Mouse (Mus musculus): Measurements from ENCODE around the gene Fgfr2.

The Fgfr2 gene

GRCm38 (mm10) chr7:132816528-132816927 lies 306.6 kb downstream of the Fgfr2 start:
- DNase-seq (ENCODE audit: low spot score), result no peak

GRCm38 (mm10) chr7:132815081-132815480 lies 308.1 kb downstream of the Fgfr2 start:
- no peak for DNase-seq (ENCODE audit: low spot score)

- DNase-seq (ENCODE audit: low spot score), result no peak
Observed at GRCm38 (mm10) chr7:132814089-132814450, 309.1 kb downstream of the Fgfr2 start.

DNA sequence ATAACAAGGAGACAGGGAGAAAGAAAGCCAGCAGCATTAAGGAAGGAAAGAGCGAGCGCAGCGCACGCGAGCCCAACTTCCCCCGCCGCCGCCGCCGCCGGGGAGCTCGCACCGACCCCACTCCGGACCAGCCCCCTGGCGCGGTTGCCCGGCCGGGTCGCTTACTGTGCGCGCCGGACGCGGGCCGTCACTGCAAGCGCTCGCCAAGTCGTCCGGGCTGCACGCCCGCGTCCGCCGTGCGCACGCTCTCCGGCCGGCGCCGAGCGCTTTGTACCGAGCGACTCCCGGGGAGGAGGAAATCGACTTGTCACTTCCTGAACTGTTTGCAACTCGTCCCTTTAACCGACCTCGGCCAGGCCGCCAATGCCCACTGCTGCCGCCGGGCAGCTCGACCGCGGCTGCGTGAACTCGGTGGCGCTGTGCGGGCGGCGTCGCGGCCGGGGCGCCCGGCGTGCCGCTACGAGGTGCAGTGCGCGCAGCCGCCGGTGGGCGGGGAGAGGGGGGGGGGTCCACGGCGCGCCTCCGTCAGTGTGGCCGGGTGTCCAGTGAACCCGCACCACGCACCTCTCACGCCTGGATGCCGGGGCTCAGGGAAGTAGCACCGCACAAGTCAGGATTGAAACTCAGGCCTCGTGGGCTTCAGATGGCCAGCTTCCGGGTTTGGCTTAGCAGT lies 309.6 kb downstream of the Fgfr2 start, which contains the start of gene Fam53b:
TSS of gene Fam53b (minus strand) at position 471 of the 673 bp plus-strand sequence.
- peak; percentile 58 for DNase-seq (ENCODE audit: low spot score)

DNA sequence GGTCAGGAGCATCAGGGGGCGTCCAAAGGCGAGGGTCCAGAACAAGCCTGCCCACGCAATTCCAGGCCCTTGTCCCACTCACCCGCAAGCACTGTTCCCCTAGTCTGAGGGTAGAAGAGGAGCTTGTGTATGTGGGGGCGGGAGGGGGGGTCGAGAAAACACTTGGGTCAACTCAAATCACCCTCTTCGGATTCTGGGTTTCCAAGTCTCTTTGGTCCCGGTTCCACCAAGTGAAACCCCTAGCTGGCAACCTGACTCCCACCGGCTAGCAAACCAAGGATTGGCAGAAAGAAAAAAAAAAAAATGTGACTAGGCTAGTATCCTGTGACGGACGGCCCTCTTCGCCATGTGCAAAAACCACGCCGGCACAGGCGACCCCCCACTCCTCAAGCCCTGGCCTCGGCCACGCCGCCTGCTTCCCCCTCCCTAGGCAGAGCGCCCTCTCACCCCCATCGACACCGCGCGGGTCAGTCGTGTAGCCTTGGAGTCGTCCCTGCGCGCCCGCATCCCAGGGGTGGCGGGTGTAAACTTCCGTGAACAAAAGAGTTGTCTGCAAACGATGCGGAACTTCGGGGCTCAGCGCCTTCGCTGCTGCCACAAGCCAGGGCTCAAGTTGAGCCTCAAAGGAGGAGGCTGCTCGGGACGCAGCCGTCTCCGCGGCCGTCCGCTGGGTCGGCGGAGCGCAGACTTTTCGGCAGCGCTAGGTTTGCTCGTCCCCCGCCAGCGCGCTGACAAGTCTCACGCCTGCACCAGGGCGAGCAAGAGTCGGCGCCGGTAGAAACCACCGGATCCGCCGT lies 310.3 kb downstream of the Fgfr2 start:
- DNase-seq (ENCODE audit: low spot score), result no peak

- DNase-seq (ENCODE audit: low spot score), result no peak
Observed at GRCm38 (mm10) chr7:132811716-132812618, 311.2 kb downstream of the Fgfr2 start.

DNA sequence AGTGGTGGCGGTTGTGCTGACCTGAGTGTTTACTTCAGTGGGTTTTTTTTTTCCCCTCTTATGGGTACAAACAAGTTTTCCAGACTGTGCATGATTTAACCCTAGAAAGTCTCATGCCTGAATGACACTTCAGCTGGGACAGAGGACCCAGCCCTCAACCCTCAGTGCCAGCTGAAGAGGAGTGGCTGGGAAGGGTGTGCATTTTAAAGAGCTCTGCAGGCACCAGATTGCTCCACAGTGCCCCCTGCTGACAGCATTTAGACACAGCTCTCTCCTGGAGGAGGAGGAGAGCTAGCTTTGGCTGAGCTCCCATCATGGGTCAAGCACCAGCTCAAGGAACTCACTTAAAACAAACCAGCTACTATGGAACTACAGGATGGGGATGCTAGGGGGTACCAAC lies 312.3 kb downstream of the Fgfr2 start:
- peak; percentile 89 for DNase-seq (ENCODE audit: low spot score)

DNA sequence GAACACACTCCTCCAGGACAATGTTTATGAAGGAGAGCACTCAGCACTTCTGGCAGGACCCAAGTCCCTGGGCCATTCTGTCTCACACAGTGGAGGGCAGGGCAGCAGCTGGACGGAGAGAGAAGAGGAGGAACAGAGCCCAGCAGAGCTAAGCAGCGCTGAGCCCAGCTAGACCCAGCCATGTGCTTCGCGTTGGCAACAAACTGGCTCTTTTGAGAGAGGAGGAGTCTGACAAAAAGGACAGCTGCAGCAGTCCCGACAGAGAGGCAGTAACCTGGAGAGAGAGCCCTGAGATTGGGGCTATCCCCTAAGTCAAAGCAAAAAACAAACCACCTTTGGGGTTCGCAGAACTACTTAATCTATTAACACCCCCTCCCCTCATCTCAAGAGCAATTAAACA lies 312.8 kb downstream of the Fgfr2 start:
- DNase-seq (ENCODE audit: low spot score), result no peak

- DNase-seq (ENCODE audit: low spot score), result no peak
Observed at GRCm38 (mm10) chr7:132809721-132810120, 313.4 kb downstream of the Fgfr2 start.

DNA sequence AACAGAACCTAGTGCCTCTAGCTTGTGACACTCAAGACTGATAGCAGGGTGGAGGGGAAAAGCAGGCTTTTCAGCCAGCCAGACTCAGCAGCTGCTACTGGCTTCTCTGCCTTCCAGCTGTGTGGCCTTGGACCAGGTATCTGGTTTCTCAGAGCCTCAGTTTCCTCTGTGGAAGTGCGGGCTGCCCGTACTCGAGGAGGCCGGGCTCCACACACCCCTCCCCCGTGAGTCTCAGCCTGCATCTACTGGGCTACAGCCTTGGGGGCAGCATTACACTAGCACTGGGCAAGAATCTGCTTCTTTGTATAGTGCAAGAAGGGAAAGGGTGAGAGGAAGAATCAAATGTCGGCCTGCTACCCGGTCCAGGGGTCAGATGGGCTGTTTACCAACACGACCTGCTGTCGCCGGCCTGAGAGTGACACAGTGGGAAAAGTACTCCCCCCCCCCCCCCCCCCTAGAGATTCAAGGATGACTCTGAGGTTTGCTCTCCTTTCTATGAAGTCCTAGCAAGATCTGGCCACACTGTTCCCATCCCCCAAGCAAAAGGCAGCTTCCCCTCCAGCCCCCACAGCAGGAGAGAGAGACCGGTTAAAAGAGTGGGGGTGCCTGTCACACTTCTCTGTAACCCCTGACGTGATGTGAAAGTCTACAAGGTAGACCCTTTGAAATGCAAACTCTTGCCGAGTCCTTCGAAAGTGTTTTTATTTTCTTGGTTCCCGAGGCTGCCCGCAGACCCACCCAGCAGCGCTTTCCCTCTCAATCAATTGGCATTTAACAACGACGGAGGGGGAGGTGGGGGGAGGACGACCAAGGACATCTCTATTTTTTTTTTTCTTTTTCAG lies 314.1 kb downstream of the Fgfr2 start:
- DNase-seq (ENCODE audit: low spot score), result no peak

DNA sequence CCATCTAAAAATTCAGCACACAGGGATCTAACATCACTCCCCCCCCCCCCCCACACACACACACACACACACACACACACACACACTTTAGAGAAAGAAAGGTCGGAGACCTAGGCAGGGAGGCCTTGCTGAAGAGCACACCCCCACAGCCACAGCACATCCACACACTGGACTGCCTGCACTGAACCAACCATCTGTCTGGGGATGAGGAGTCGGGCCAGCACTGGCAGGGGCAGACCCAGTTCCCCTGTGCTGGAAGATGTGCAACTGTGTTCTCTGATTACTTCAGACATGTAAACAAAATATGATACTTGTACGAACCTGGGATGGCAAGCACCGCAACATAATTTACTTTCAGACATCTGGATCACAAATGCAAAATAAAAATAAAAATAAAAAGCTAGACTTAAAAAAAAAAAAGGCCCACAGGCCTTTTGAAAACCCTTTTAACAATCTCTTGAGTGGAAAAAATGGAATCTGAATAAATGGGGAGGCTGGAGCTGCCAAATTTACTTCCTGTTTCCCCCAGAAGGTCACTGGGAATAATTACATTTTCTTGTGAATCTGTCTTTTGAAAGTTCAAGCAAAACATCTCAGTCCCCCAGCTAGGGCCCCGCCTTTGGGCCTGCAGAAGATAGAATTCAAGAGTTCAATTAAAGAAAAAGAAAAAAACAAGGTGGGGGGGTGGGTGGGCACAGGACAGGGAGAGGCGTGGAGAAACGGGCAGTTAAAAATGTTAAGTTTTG lies 314.9 kb downstream of the Fgfr2 start:
- DNase-seq (ENCODE audit: low spot score), result no peak

DNA sequence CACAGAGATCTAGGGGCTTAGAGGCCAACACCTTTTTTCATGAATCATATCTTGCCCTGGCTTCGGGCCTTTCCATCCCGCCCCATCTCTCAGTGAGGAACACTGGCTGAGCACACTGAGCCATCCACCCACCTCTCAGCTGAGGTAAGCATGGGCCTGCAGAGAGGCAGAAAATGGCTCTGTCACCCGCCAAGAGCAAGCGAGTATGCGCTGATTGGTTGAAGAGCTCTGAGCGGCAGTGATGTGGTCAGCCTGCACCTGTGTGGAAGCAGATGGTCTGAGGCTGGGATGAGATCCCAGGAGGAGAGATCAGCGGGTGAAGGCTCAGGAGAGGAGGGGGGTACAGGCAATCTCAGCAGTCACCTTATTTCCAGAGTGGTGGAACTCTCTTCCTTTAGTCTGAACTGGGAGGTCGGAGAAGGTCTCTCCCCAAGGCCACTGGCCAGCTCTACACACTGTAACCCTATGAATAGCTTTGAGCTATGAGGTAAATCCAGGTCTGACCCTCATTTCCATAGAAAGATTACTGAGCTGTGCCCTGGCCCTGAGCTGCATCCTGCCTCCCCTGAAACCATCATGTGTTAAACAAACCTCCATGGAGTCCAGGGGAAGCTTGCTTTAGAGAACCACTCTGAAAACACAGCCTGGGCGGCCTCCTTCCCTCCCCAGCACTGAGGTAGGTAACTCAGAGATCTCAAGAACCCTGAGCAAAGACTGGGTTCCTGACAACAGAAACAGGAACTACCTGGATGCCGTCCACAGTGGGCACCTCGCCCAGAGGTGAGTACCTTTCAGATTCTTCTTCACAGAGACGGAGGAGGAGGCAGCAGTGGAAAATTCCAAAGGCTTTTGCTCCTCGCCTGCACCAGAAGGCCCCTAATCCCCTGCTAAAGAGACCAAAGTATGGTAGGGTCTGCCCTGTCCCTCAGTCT lies 316.0 kb downstream of the Fgfr2 start:
- no peak for DNase-seq (ENCODE audit: low spot score)

DNA sequence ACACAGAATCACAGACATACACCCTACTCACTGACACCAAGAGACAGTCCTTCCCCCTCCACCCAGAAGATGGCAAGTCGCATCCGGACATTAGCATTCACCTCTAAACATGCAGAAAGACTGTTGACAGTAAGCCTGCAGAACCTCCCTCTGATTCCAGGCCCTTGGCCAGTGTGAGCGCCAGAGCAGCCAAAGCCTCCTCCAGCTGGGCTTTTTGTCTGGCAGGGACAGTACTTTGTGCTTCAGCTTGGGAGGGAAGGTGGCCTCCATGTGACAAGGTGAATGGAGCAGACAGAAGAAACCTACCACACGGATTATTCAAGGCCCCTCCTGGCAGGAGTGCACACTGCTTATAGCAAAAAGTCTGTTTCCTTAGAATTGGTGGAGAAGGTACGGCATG lies 316.9 kb downstream of the Fgfr2 start:
- no peak for DNase-seq (ENCODE audit: low spot score)

- no peak for DNase-seq (ENCODE audit: low spot score)
Observed at GRCm38 (mm10) chr7:132804951-132805350, 318.2 kb downstream of the Fgfr2 start.

DNA sequence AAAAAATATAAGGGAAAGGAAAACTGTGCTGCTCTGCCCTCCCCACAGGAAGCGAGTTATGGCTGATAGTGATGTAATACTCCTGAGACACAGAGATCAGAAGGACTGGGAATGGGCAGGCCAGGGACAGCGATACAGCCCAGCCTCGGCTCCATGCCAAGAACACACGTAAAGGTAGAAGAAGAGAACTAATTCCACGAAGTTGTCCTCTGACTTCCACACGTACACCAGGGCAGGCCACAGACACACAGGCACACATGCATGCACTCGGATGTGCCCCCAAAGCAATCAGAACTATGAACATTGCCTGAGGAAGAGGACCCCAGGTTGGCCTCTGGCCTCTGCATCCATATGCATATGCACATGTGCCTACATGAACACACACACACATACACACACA lies 318.7 kb downstream of the Fgfr2 start:
- no peak for DNase-seq (ENCODE audit: low spot score)

DNA sequence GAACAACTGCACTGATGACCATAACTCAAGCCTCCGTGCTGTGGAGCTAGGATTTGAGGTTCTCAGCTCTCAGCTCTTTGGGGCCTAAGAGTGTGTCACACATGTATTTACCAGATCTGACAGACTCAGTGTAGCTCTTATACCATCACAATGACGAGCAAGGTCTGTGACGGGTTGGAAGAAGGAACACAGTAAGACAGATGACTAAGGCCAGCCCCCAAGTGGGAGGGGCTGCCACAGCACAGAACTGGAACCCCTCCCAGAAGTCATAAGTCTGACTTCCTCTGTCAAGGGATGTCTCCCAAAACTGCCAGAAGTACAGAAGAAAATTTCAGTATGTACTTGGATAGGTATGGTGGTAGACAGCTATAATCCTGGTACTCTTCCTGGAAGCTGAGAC lies 319.2 kb downstream of the Fgfr2 start:
- DNase-seq (ENCODE audit: low spot score), result no peak

GRCm38 (mm10) chr7:132803336-132803735 lies 319.8 kb downstream of the Fgfr2 start:
- no peak for DNase-seq (ENCODE audit: low spot score)

- no peak for DNase-seq (ENCODE audit: low spot score)
Observed at GRCm38 (mm10) chr7:132802691-132803090, 320.5 kb downstream of the Fgfr2 start.

GRCm38 (mm10) chr7:132802066-132802465 lies 321.1 kb downstream of the Fgfr2 start:
- DNase-seq (ENCODE audit: low spot score), result no peak

GRCm38 (mm10) chr7:132801509-132801908 lies 321.6 kb downstream of the Fgfr2 start:
- no peak for DNase-seq (ENCODE audit: low spot score)

All from ovary, postnatal 14 days (tissue).